Mouse (Mus musculus) thymus, postnatal 0 days (tissue): ENCODE measurements around the gene Vmn1r47. TPM values are rescaled to one million over a fixed set of nuclear protein-coding genes. Genes with fewer than 3 reads are reported as not detected.
"Not testable (repeated sequence)": the region's sequence is repeated elsewhere in the genome, so short reads cannot be mapped to it uniquely, and the experiment has no call there.

Source experiments
- DNase-seq: peaks from one replicate; pipeline ENCODE4 v3.0.0-alpha.2; 2015; ENCODE audit warnings: low spot score
- polyA plus RNA-seq: library from polyadenylated mRNA; unstranded; fragments of >200 nt; fragmentation: Nextera tagmentation; extraction: Ambion mirVana; gene quantifications from 2 replicates; pipeline ENCODE4 v1.2.1, GENCODE M21; 2015

Vmn1r47 gene
- not detected in 2 replicates for polyA plus RNA-seq

DNA sequence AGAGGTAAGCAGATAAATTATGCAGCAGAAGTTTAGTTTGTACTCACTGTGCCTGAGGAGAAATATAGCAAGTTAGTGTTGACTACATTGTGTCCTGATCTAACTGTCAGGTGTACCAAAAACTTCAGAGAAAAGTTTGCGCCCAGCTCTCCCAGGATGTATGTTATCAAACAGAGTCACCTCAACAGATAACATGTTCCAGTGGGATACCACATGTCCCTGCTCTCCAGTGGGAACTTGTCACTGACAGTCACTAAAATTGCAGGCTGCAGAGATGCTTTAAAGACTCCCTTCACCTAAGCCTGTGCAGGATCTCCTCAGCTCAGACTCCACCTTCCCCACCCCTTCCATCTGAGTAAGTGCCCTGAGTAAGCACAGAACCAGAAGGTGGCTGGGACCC, at the start of gene Vmn1r47:
Vmn1r47 (plus strand) TSS at position 301 of the 400 bp plus-strand sequence.
- DNase-seq = not testable (repeated sequence)

- DNase-seq = no peak
Observed at GRCm38 (mm10) chr6:89966341-89966740, 49.6 kb upstream of the Vmn1r47 start.

GRCm38 (mm10) chr6:89969013-89969412, 46.9 kb upstream of the Vmn1r47 start, which contains the start of gene Vmn1r46:
Vmn1r46 (plus strand) TSS chr6:89969313.
- no peak for DNase-seq

GRCm38 (mm10) chr6:89985989-89986388, 30.0 kb upstream of the Vmn1r47 start:
- no peak for DNase-seq

GRCm38 (mm10) chr6:90036741-90037140, 20.8 kb downstream of the Vmn1r47 start, which contains the start of gene Vmn1r48:
Vmn1r48 (minus strand) TSS chr6:90036841.
- DNase-seq = not testable (repeated sequence)

Other genes starting within 250 kb of the Vmn1r47 start
- not detected in 2 replicates for gene Vmn1r42, start 139.7 kb upstream of the Vmn1r47 start, polyA plus RNA-seq
- not detected in 2 replicates for gene Vmn1r43, start 139.7 kb upstream of the Vmn1r47 start, polyA plus RNA-seq
- not detected in 2 replicates for gene Vmn1r44, start 132.5 kb upstream of the Vmn1r47 start, polyA plus RNA-seq
- not detected in 2 replicates for gene Vmn1r45, start 75.5 kb upstream of the Vmn1r47 start, polyA plus RNA-seq
- gene Vmn1r46, start 46.8 kb upstream of the Vmn1r47 start, polyA plus RNA-seq = not detected in 2 replicates
- not detected in 2 replicates for gene Vmn1r48, start 20.7 kb downstream of the Vmn1r47 start, polyA plus RNA-seq
- not detected in 2 replicates for gene Vmn1r49, start 62.4 kb downstream of the Vmn1r47 start, polyA plus RNA-seq
- gene Vmn1r50, start 85.3 kb downstream of the Vmn1r47 start, polyA plus RNA-seq = not detected in 2 replicates
- not detected in 2 replicates for gene Vmn1r51, start 106.4 kb downstream of the Vmn1r47 start, polyA plus RNA-seq
- not detected in 2 replicates for gene Vmn1r52, start 158.7 kb downstream of the Vmn1r47 start, polyA plus RNA-seq
- not detected in 2 replicates for gene V1ra8, start 186.6 kb downstream of the Vmn1r47 start, polyA plus RNA-seq
- not detected in 2 replicates for gene Vmn1r53, start 208.3 kb downstream of the Vmn1r47 start, polyA plus RNA-seq
- gene Vmn1r54, start 230.2 kb downstream of the Vmn1r47 start, polyA plus RNA-seq = not detected in 2 replicates